Mouse (Mus musculus): ENCODE measurements around the gene Thpo.

DNA sequence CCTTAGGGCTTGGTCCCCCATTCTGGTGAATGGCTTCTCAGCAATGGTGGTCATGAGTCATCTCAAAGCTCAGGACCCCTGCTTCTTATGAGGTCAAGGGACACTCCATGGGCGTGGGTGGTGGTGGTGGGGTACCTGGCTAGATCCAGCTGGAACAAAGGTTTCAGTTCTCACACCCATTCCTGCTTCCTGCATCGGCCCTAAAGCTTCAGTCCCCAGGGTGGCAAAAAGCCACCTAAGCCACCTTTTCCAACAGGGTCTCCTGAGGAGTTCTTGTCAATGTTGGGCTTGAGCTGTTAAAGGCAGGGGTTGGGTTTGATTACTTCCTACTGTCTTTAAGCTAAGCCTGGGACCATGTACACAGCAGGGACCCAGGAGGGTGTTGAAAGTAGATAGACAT, 19.1 kb downstream of the Thpo start:
- TF ChIP-seq POLR2A (IDR thresholded peaks at IDR 0.05; ENCODE audit: insufficient read length, low read depth) = no peak
- no peak for TF ChIP-seq POLR2AphosphoS2 (IDR thresholded peaks at IDR 0.05; ENCODE audit: insufficient read length, low read depth)
- no peak for TF ChIP-seq TCF12 (IDR thresholded peaks at IDR 0.05; ENCODE audit: insufficient read depth, poor library complexity, severe bottlenecking)
- no peak for TF ChIP-seq CEBPB (IDR thresholded peaks at IDR 0.05; ENCODE audit: insufficient read depth, poor library complexity, severe bottlenecking)
